Mouse (Mus musculus) adrenal gland, postnatal 36 days (tissue): ENCODE results near the gene Vmn1r209. TPM values are rescaled to one million over a fixed set of nuclear protein-coding genes. Genes with fewer than 3 reads are reported as not detected.
"Not testable (repeated sequence)": the region's sequence is repeated elsewhere in the genome, so short reads cannot be mapped to it uniquely, and the experiment has no call there.

ENCODE experiments used
- DNase-seq, 2 experiments: peaks; one replicate each; pipeline ENCODE4 v3.0.0; 2021; ENCODE audit warnings: mixed read lengths in 1 of 2
- long read RNA-seq, 2 experiments: library from polyadenylated mRNA; stranded (forward); transcript quantifications; one replicate each; pipeline ENCODE4 v2.0.0; 2021; ENCODE audit warnings: borderline sequencing depth in 2 of 2
- total RNA-seq, 2 experiments: library from RNA; stranded (reverse); gene quantifications; 2 replicates each; pipeline ENCODE4 v1.2.3; 2021

The Vmn1r209 gene
- total RNA-seq: not detected
- long read RNA-seq, experiment 1: 0 reads
- long read RNA-seq, experiment 2: 0 reads

DNA sequence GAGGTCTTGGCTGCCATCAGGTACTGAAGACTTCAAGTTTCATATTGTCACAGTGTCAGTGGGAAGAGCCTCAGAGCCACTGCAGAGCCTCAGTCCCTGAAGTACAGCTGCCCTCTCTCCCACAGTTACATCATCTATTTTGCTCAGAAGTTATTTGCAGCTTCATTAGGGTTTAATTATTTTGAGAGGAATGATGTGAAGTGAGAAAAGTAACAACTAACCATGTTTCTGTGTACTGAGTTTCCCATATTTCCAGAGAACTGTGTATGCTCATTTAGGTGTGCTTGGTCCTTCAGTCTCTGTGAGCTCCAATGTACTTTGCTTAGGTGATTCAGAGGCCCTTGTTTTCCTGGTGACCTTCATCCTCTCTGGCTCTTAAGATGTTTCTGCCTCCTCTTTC, at the start of gene Vmn1r209:
Vmn1r209 (minus strand) TSS at position 101 of the 400 bp plus-strand sequence.
- not testable (repeated sequence) for DNase-seq

DNA sequence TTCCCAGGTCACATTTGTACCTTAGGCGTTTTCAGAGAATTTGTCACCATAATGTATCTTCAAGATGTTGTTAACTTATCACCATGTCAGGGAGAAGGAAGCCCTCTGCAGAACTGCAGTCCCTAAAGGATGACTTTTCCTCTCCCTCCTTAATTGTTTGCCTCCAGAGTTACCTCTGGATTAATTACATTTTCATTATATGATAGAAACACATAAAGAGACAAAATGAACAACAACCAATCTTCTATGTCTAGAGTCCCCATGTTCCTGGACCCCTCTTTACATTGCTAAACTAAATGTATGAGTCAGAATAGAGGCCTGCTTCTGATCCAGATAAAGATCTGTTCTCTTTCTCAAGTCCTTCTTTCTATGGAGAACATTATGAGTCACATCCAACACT, 48.0 kb upstream of the Vmn1r209 start, which contains the start of gene Vmn1r211:
Vmn1r211 (minus strand) TSS at position 101 of the 400 bp plus-strand sequence.
- no peak for DNase-seq

DNA sequence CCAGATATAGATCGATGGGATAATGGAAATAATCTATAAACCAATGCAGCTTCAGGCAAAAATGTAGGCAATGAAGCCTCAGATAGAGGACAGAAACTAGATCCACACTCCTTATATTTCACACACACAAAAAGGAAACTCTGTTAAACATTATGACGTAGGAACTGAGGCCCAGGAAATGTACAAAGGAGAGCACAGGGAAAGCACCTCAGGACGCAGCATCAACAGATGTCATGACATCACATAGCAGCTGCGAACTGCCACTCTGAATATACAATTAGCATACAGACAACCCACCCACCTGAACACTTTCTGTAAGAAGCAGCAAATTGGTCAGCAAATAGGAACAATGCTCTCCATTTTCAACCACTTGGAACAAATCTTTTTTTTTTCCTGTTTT, 45.3 kb upstream of the Vmn1r209 start:
- DNase-seq: no peak

DNA sequence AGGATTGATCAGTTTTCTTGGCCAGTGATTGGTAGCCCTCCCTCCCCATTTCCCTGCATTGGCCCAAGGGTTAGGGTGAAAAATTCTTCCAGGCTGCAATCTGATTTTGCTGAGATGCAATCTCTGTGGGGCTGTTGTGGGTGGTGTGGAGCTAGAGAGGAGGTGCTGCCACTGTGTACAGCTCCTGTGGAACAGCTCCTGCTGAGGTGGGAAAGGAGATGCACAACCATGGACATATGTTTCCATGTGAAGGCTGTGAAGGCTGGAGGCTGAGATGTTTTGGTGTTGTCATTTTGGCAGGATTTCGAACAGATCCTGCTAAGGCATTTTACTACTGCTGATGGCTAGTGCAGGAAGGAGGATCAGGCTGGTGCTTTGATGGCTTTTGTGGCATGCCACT, 37.3 kb upstream of the Vmn1r209 start:
- DNase-seq: no peak

DNA sequence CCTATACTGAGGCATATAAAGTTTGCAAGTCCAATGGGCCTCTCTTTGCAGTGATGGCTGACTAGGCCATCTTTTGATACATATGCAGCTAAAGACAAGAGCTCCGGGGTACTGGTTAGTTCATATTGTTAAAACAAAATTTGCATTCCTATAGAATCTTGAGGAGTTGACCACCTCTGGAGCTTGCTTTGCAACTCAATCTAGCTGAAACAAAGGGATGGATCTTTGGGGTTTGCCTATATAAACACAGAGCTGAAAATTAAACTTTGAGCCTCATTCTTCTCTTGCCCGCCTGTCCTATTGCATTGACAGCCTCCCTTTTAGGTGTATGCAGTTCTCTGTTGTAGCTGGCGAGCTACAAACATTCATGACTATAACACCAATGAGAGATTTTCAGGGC, 34.8 kb upstream of the Vmn1r209 start:
- not testable (repeated sequence) for DNase-seq

DNA sequence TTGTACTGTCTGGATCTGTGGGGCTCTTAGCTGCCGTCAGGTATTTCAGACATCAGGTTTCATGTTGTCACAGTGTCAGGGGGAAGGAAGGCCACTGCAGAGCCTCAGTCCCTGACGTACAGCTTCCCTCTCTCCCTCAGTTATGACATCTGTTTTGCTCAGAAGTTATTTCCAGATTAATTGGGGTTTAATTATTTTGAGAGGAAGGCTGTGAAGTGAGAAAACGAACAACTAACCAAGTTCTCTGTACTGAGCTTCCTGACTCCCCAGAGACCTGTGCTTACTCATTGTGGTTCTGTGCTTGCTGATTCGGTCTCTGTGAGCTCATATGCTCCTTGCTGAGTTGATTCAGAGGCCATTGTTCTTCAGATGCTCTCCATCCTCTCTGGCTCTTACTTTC, 21.8 kb upstream of the Vmn1r209 start, which contains the start of gene Vmn1r210:
Vmn1r210 (minus strand) TSS at position 101 of the 400 bp plus-strand sequence.
- no peak for DNase-seq

DNA sequence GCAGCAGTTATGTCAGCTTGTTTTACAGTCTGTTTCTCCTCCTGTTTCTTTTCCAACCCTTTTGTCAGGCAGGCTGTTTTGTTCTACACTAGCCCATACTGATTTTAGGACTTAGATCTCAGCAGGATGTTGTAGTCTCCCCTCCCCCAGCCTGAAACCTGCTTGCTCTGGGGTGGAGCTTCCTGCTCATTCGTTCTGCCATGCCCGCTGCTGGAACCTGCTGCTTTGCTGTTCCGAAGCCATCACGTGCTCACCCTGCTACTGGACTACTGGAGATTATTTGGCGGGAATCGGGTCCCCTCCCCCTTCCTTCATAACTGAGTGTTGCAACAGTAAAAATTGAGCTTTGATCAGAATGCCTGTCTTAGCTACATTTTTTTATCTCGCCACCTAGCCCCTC, 19.9 kb upstream of the Vmn1r209 start:
- not testable (repeated sequence) for DNase-seq

DNA sequence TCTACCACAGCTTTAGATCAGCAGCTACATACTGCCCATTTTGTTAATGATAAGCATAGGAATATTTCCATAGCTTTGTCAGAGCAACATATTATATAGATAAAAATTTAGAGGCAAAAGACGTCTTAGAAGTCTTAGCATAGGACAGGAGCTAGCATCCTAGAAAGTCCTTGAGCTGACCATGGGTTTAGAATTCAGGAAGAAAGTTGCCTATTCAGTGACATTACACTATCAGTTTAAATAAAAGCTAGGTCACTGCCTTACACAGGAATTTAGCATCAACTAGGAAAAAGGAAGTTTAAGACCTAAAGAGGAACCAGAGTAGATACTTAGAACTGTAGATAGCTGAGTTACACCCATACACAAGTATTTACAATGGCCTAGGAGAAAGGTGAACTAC, 12.1 kb upstream of the Vmn1r209 start:
- not testable (repeated sequence) for DNase-seq

DNA sequence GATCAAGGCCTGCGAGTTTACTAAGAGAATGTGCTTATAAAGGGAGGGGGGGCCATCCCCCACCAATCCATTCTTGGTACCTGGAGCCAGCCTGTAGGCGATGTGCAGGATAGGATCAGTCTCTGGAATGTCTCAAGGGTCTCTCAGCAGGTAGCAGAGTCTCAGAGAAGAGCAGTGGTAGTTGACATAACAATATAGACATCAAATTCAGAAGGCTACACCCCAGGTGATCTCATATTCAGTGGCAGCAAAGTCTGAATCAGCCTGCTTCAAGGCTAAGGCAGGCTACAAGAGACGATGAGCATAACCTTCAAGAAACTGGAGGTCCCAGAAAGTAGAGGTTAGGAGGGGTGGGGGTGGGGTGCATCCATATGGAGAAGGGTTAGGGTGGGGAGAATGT, 21.4 kb downstream of the Vmn1r209 start:
- not testable (repeated sequence) for DNase-seq

DNA sequence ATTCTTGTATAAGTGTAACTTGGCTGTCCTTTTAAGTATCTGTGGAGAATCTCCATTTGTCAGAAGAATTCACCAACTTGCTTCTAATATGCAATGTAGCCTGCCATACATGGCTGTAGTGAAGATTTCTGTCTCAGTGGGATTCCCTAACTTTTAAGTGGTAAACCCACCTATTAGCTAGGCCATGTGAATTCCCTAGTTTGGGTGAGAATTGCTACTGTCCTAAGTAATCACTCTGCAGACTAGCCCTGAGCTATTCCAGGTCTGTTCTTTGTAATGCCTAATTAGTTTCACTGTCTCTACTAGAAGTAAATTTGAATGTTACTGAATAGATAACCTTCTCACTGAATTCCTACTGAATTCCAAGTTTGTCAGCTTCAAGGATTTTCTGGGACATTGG, 25.3 kb downstream of the Vmn1r209 start:
- not testable (repeated sequence) for DNase-seq

DNA sequence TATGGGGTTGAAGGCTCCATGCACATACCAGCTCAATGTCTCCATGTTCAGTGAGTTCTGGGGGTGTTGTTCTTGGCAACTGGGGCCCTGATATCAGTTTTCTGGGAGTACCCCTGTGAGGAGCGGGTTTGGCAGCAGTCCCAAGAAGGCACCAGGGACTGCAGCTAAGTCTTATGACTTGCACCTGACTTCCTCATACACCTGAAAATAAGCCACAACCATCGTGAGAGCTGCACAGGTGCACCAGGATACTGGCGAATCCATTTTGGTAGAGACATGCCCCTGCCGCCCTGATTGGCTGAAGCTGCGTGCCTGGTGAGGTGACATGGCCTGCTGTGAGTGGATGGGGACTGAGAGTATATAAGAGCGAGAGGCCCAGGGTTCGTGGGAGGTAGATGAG, 32.2 kb downstream of the Vmn1r209 start, which contains the start of gene Vmn1r208:
Vmn1r208 (minus strand) TSS at position 101 of the 400 bp plus-strand sequence.
- DNase-seq: not testable (repeated sequence)

DNA sequence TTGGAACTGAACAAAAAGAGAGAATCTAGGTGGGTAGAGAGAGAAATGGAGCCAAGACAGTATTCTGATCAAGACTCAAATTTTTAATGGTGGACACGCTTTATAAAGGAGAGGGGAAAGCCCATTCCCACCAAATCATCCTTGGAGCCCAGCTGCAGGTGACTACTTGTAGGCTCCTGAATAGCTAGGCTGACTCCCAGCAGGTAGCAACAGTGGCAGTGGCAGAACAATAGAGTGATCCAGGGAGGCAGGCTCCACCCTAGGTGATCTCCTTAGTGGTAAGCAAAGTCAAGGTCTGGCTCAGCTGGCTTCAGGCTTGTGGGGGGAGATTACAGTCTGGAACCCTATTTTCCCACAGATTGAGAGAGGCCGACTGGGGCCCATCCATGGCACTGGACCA, 37.9 kb downstream of the Vmn1r209 start:
- not testable (repeated sequence) for DNase-seq

Other genes starting within 250 kb of the Vmn1r209 start
- gene Vmn1r205, start 216.7 kb downstream of the Vmn1r209 start, total RNA-seq: not detected
- not detected for gene Vmn1r206, start 185.4 kb downstream of the Vmn1r209 start, total RNA-seq
- gene Vmn1r207-ps, start 80.1 kb downstream of the Vmn1r209 start, total RNA-seq: not detected
- gene Vmn1r208, start 32.3 kb downstream of the Vmn1r209 start, total RNA-seq: not detected
- gene Vmn1r210, start 21.7 kb upstream of the Vmn1r209 start, total RNA-seq: not detected
- gene Vmn1r211, start 47.9 kb upstream of the Vmn1r209 start, total RNA-seq: not detected
- gene Vmn1r212, start 74.5 kb upstream of the Vmn1r209 start, total RNA-seq: not detected
- not detected for gene Vmn1r213, start 198.0 kb upstream of the Vmn1r209 start, total RNA-seq
- not detected for gene Vmn1r214, start 220.7 kb upstream of the Vmn1r209 start, total RNA-seq